ENCODE assay signal across 8 mouse cellular contexts in the genomic region with DNA sequence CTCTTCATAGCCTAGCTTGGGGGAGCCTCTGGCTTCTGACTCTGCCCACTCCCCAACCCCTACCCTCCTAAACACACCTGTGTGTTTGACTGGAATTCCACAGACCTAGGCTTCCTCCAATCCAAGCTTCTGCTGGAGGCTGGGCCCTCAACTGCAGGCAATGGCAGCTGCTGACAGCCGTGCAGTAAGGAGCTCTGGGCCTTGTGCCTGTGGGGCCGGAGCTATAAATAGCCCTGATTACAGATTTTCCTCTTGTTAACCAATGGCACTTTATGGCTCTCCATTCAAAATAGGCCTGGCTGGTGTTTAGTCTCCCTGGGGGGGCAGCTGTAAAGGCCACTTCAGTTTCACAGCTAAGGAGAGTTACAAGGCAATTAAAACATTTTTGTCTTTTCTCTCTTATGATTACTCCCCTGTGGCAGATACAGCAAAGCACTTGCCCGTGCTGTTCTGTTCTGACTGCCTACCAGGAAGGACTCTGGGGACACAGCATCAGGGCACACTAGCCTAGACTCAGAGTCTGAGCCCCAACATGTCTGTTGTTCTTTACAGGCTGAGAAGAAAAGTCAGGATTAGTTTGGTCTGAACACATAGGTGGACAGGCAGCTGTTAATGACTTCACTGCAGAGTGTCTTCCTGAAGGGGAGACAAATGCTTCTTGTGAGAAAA. TPM values are rescaled to one million over a fixed set of nuclear protein-coding genes. Genes with fewer than 3 reads are reported as not detected.
DNase-seq lines count a peak whose midpoint lies in the region; ATAC-seq lines count a peak whose summit lies in the region.

No protein-coding gene starts in this region.

- WGBS in limb, embryonic 10.5 days, result 4% methylated on average over 3 of the region's 3 CpGs

- H3K9me3 ChIP-seq in limb, embryonic 10.5 days (replicated peaks), result no peaks in the 10 kb centered on the region

- no peak for ATAC-seq in inflammation-experienced regulatory T-cells, adult 6 months
- no peak for ATAC-seq in megakaryocyte-erythroid progenitor cell, adult 5-6 weeks (replicated peaks; ENCODE audit: low FRiP score, low TSS enrichment, poor library complexity, severe bottlenecking)

- no peaks in the 10 kb centered on the region for H3K36me3 ChIP-seq in limb, embryonic 10.5 days

- H3K27me3 ChIP-seq in limb, embryonic 10.5 days (ENCODE audit: low read depth, poor library complexity, severe bottlenecking), result no peaks in the 10 kb centered on the region

- H3K27ac ChIP-seq in limb, embryonic 10.5 days, result peak overlapping the region; percentile 50; the same call in 1 of the 2 replicates

- peaks cover 52% of the 10 kb centered on the region for H3K4me1 ChIP-seq in limb, embryonic 10.5 days

- DNase-seq in right cerebral cortex, postnatal 10 days (ENCODE audit: low spot score in 2 of 2), result peak; percentile 46 to 56
- no peak for DNase-seq in right cerebral cortex, postnatal 25 days
- DNase-seq in heart, adult 8-10 months (ENCODE audit: low spot score), result peak; percentile 43
- peak; percentile 59 for DNase-seq in limb, embryonic 10.5 days (ENCODE audit: low spot score)
- DNase-seq in skeletal muscle tissue, adult 2 months (ENCODE audit: low read depth, low spot score), result peak; percentile 67
- no peak for DNase-seq in left cerebral cortex, adult 18-20 months (ENCODE audit: low spot score in 2 of 2)

- H3K4me3 ChIP-seq in limb, embryonic 10.5 days, result peak overlapping the region; percentile 15; the same call in 1 of the 2 replicates

RNA-seq across cellular contexts. Expression of a gene that starts 43.5 kb away (rescaled TPM):
- total RNA-seq in heart, adult 8-10 months (2022), result under 1 TPM in 3 of 4 experiments, not detected in 1; 0.06 to 0.17 (median 0.12) TPM
- 5.5 and 11.4 TPM in 2 replicates for polyA plus RNA-seq in limb, embryonic 10.5 days (2016; fragmentation: Nextera tagmentation; extraction: Ambion mirVana)
- under 1 TPM in 1 of 3 experiments, not detected in 2; 0.26 TPM for polyA plus RNA-seq in inflammation-experienced regulatory T-cells, adult 6 months (2017; shearing (Covaris generic))
- total RNA-seq in left cerebral cortex, adult 18-20 months (2021), result 1 to 10 TPM; 1.7 to 3.0 TPM
- total RNA-seq in megakaryocyte-erythroid progenitor cell, adult 5-6 weeks (2014; fragmentation: Nextera tagmentation), result not detected in 2 replicates
- total RNA-seq in megakaryocyte-erythroid progenitor cell, adult 5-6 weeks (2017), result not detected in 2 replicates

Comparison
In these comparisons a context has a peak if more than half of its experiments do, and no peak if none do; other contexts are left out.
1. DNase-seq: peak in right cerebral cortex, postnatal 10 days (2 of 2), heart, adult 8-10 months (single experiment), limb, embryonic 10.5 days (single experiment) and skeletal muscle tissue, adult 2 months (single experiment); none in right cerebral cortex, postnatal 25 days (single experiment) and left cerebral cortex, adult 18-20 months (0 of 2).